Mouse (Mus musculus): ENCODE data around the gene Tenm2. TPM values are rescaled to one million over a fixed set of nuclear protein-coding genes. Genes with fewer than 3 reads are reported as not detected.

Tenm2 gene
- total RNA-seq, 4 experiments from 2014 or later, result 143 to 181 (median 156) TPM

- DNase-seq (ENCODE audit: low spot score in 2 of 2), result no peak
Measured at GRCm38 (mm10) chr11:36072646-36073045, 1163.1 kb downstream of the Tenm2 start.

- DNase-seq (ENCODE audit: low spot score in 2 of 2), result no peak
Measured at GRCm38 (mm10) chr11:36072038-36072437, 1163.7 kb downstream of the Tenm2 start.

- DNase-seq (ENCODE audit: low spot score in 2 of 2), result no peak
Measured at GRCm38 (mm10) chr11:36059325-36059843, 1176.4 kb downstream of the Tenm2 start.

- no peak for DNase-seq (ENCODE audit: low spot score in 2 of 2)
Measured at GRCm38 (mm10) chr11:36056525-36056924, 1179.2 kb downstream of the Tenm2 start.

GRCm38 (mm10) chr11:36054323-36054722 lies 1181.4 kb downstream of the Tenm2 start:
- DNase-seq (ENCODE audit: low spot score in 2 of 2), result no peak

- no peak for DNase-seq (ENCODE audit: low spot score in 2 of 2)
Measured at GRCm38 (mm10) chr11:36053457-36053856, 1182.3 kb downstream of the Tenm2 start.

GRCm38 (mm10) chr11:36052598-36052997 lies 1183.2 kb downstream of the Tenm2 start:
- DNase-seq (ENCODE audit: low spot score in 2 of 2), result no peak

GRCm38 (mm10) chr11:36052091-36052490 lies 1183.7 kb downstream of the Tenm2 start:
- no peak for DNase-seq (ENCODE audit: low spot score in 2 of 2)

GRCm38 (mm10) chr11:36049547-36049946 lies 1186.2 kb downstream of the Tenm2 start:
- DNase-seq (ENCODE audit: low spot score in 2 of 2), result no peak

- DNase-seq (ENCODE audit: low spot score in 2 of 2), result peak; percentile 63 to 82
Measured at GRCm38 (mm10) chr11:36045681-36046276, 1190.0 kb downstream of the Tenm2 start.

- DNase-seq (ENCODE audit: low spot score in 2 of 2), result no peak
Measured at GRCm38 (mm10) chr11:36041411-36041810, 1194.4 kb downstream of the Tenm2 start.

- no peak for DNase-seq (ENCODE audit: low spot score in 2 of 2)
Measured at GRCm38 (mm10) chr11:36040508-36041233, 1195.1 kb downstream of the Tenm2 start.

- no peak for DNase-seq (ENCODE audit: low spot score in 2 of 2)
Measured at GRCm38 (mm10) chr11:36039825-36040224, 1195.9 kb downstream of the Tenm2 start.

GRCm38 (mm10) chr11:36038386-36038785 lies 1197.4 kb downstream of the Tenm2 start:
- DNase-seq (ENCODE audit: low spot score in 2 of 2), result no peak

GRCm38 (mm10) chr11:36037311-36037710 lies 1198.5 kb downstream of the Tenm2 start:
- DNase-seq (ENCODE audit: low spot score in 2 of 2), result no peak

- DNase-seq (ENCODE audit: low spot score in 2 of 2), result peak; percentile 81
Measured at GRCm38 (mm10) chr11:36036061-36036695, 1199.6 kb downstream of the Tenm2 start.

GRCm38 (mm10) chr11:36031751-36032150 lies 1204.0 kb downstream of the Tenm2 start:
- no peak for DNase-seq (ENCODE audit: low spot score in 2 of 2)

- DNase-seq (ENCODE audit: low spot score in 2 of 2), result no peak
Measured at GRCm38 (mm10) chr11:36020009-36020408, 1215.8 kb downstream of the Tenm2 start.

- DNase-seq (ENCODE audit: low spot score in 2 of 2), result no peak
Measured at GRCm38 (mm10) chr11:36013179-36013578, 1222.6 kb downstream of the Tenm2 start.

- DNase-seq (ENCODE audit: low spot score in 2 of 2), result no peak
Measured at GRCm38 (mm10) chr11:36009281-36010208, 1226.2 kb downstream of the Tenm2 start.

- no peak for DNase-seq (ENCODE audit: low spot score in 2 of 2)
Measured at GRCm38 (mm10) chr11:36002900-36003299, 1232.9 kb downstream of the Tenm2 start.

Measured in layer of hippocampus, adult 8-10 months (tissue).